Comparison of ENCODE assay signal across 19 mouse cellular contexts in the genomic region with DNA sequence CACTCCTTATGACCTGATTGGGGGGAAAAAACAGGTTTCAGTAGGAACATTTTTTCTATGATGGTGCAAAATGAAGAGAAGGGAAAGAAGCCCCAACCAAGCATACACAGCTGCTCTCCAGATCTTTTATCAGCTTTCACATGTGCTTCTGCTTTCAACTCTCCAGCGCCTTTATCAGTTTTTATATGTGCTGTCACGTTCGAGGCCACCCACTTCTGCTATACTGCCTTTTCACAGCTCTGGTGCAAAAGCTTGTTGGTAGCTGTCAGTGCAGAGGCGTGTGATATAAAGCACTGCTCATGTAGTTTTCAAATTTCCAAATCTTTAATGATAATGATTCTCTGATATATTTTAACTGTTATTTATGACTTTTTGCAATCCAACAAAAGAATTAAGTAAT.
DNase-seq lines count a peak whose midpoint lies in the region.
"Had no signal": no experiment of that assay in that cellular context is flagged by ENCODE, and none has a peak within 500 bp of the region (broad histone marks: within the 10 kb centered on the region; RNA-seq: fewer than 3 reads in every experiment).

No protein-coding gene starts in this region.

- H3K4me3 ChIP-seq in limb, embryonic 10.5 days = no peak overlapping the region
- H3K4me3 ChIP-seq: forebrain, embryonic 13.5 days; heart, adult 2 months; heart, embryonic 15.5 days had no signal

- no peaks in the 10 kb centered on the region for H3K36me3 ChIP-seq in limb, embryonic 10.5 days
- H3K36me3 ChIP-seq: heart, embryonic 15.5 days had no signal

- intact Hi-C loops in left cerebral cortex, postnatal 14 days (cut with DNase I) = no loop called here

- no peaks in the 10 kb centered on the region for H3K4me1 ChIP-seq in limb, embryonic 10.5 days
- H3K4me1 ChIP-seq: forebrain, embryonic 13.5 days; heart, embryonic 15.5 days had no signal

- no peaks in the 10 kb centered on the region for H3K27me3 ChIP-seq in limb, embryonic 10.5 days (ENCODE audit: low read depth, poor library complexity, severe bottlenecking)
- H3K27me3 ChIP-seq: forebrain, embryonic 13.5 days; heart, embryonic 15.5 days had no signal

- peak; percentile 59 for DNase-seq in right cerebral cortex, adult 18-20 months
- DNase-seq in right cerebral cortex, postnatal 4 days = no peak
- DNase-seq in brain, adult 2 months (ENCODE audit: low read depth, low spot score) = peak; percentile 65
- peak; percentile 27 to 48 for DNase-seq in left cerebral cortex, postnatal 14 days (ENCODE audit: low spot score in 2 of 2)
- DNase-seq in right cerebral cortex, postnatal 36 days (ENCODE audit: low spot score in 2 of 2) = peak; percentile 41 to 43
- no peak for DNase-seq in thymus, postnatal 0 days (ENCODE audit: low spot score)
- DNase-seq in spleen, postnatal 10 days (ENCODE audit: low spot score in 2 of 2) = no peak
- no peak for DNase-seq in limb, embryonic 10.5 days (ENCODE audit: low spot score)
- DNase-seq: adrenal gland, postnatal 14 days; cerebellum, adult 18-20 months; cerebellum, adult 9-11 months; cerebellum, postnatal 36 days; forebrain, postnatal 0 days; gastrocnemius, postnatal 10 days; heart, adult 2 months; heart, postnatal 14 days had no signal

- H3K27ac ChIP-seq in limb, embryonic 10.5 days = no peak overlapping the region
- H3K27ac ChIP-seq: forebrain, embryonic 13.5 days; heart, adult 2 months; heart, embryonic 15.5 days; hindbrain, embryonic 14.5 days had no signal

- no peaks in the 10 kb centered on the region for H3K9me3 ChIP-seq in limb, embryonic 10.5 days (replicated peaks)
- H3K9me3 ChIP-seq: forebrain, embryonic 13.5 days; heart, embryonic 15.5 days had no signal

- 82% methylated on average over 4 of the region's 4 CpGs for WGBS in limb, embryonic 10.5 days

Comparison
In these comparisons a context has a peak if more than half of its experiments do, and no peak if none do; other contexts are left out.
1. DNase-seq: peak in right cerebral cortex, adult 18-20 months (single experiment), brain, adult 2 months (single experiment), left cerebral cortex, postnatal 14 days (2 of 2) and right cerebral cortex, postnatal 36 days (2 of 2); none in right cerebral cortex, postnatal 4 days (single experiment), thymus, postnatal 0 days (single experiment), spleen, postnatal 10 days (0 of 2) and limb, embryonic 10.5 days (single experiment).